Mouse (Mus musculus) kidney, embryonic 15.5 days (tissue): ENCODE measurements around the gene Rnase1. TPM values are rescaled to one million over a fixed set of nuclear protein-coding genes. Genes with fewer than 3 reads are reported as not detected.
"Not testable (repeated sequence)": the region's sequence is repeated elsewhere in the genome, so short reads cannot be mapped to it uniquely, and the experiment has no call there.

Experiments used
- ATAC-seq: fragments of 200-750 bp; cut with Nextera tagmentation; replicated peaks from 2 replicates; pipeline ENCODE4 v1.8.0; 2017; ENCODE audit warnings: moderate TSS enrichment; ENCODE audit not compliant: low FRiP score
- H3K27ac ChIP-seq: fragments of 300-500 bp; sonication (generic); 2 replicates; pipeline ENCODE4 v1.5.1; 2015; ENCODE audit warnings: mild to moderate bottlenecking, inconsistent platforms
- H3K27me3 ChIP-seq: fragments of 300-500 bp; sonication (generic); 2 replicates; pipeline ENCODE4 v1.6.1; 2015; ENCODE audit warnings: inconsistent platforms
- H3K36me3 ChIP-seq: fragments of 300-500 bp; sonication (generic); 2 replicates; pipeline ENCODE4 v1.6.1; 2015; ENCODE audit warnings: inconsistent platforms
- H3K4me1 ChIP-seq: fragments of 300-500 bp; sonication (generic); 2 replicates; pipeline ENCODE4 v1.6.1; 2015; ENCODE audit warnings: inconsistent platforms
- H3K4me2 ChIP-seq: fragments of 300-500 bp; sonication (generic); 2 replicates; pipeline ENCODE4 v1.6.1; 2015; ENCODE audit warnings: moderate library complexity, mild to moderate bottlenecking, inconsistent platforms
- H3K4me3 ChIP-seq: fragments of 300-500 bp; sonication (generic); replicated peaks from 2 replicates; pipeline ENCODE4 v1.5.1; 2015; ENCODE audit warnings: mild to moderate bottlenecking, inconsistent platforms
- H3K9ac ChIP-seq: fragments of 300-500 bp; sonication (generic); 2 replicates; pipeline ENCODE4 v1.6.1; 2015; ENCODE audit warnings: mild to moderate bottlenecking, inconsistent platforms
- H3K9me3 ChIP-seq: fragments of 300-500 bp; sonication (generic); replicated peaks from 2 replicates; pipeline ENCODE4 v1.6.1; 2016; ENCODE audit warnings: inconsistent platforms
- WGBS: fragments of 180-500 bp; shearing (Covaris S2); methylation state at CpG from one replicate; pipeline ENCODE4 v1.1.7; 2015; ENCODE audit warnings: mixed read lengths; 5-methylcytosine and 5-hydroxymethylcytosine counted together
- polyA plus RNA-seq: library from polyadenylated mRNA; unstranded; fragments of >200 nt; fragmentation: Nextera tagmentation; extraction: Ambion mirVana; gene quantifications from 2 replicates; pipeline ENCODE4 v1.2.1, GENCODE M21; 2015

Gene Rnase1
- 0.17 and 1.00 TPM in 2 replicates for polyA plus RNA-seq

DNA sequence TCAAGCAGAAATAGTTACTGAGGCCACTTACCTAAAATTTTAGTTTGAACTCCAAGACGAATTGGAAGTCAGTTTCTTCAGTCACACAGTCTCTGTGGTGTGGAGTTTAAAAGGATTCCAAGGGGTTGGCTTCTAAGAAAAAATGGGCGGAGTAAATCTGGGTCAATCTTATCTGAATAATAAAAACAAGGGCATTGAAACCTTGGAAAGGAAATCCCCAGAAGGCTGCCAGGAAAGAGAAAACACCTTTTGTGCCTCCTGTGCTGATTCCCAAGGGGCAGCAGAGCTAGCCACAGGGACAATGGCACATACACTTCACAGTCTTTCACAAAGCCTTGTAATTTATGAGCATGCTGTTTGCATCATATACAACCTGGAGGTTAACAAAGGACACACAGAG lies at the start of gene Rnase1:
Gene Rnase1, minus strand, starts transcription at position 101 of the 400 bp plus-strand sequence.
- Histone ChIP-seq H3K27ac (no peak within 1 kb of the TSS), H3K4me3 (no peak within 1 kb of the TSS), H3K9ac (no peak within 1 kb of the TSS), H3K4me1 (no peaks in the 10 kb centered on the region), H3K36me3 (no peaks in the 10 kb centered on the region), H3K4me2 (no peak within 1 kb of the TSS), H3K9me3 (no peaks in the 10 kb centered on the region), H3K27me3 (no peaks in the 10 kb centered on the region)
- 76% methylated on average over 2 of the region's 2 CpGs for WGBS
- ATAC-seq, result no peak

DNA sequence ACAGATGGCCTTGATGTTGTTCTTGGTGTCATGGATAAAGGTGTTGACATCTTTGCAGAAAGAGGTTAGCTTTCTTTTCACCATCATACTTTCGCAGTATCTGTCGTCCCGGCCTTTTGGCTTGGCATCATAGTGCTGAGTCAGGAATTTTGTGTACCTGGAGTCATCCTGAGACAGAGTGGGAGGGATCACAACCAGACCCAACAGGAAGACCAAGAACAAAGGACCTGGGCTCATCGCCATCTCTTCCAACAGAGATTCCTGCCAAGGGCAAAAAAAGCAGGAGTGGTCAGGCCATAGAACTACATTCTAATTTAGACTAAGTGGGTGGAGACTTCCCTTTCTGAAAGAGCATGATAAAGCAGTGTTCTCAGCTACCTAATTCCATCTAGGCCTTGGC lies 49.1 kb upstream of the Rnase1 start:
- Histone ChIP-seq H3K9ac (no peak overlapping the region), H3K27me3 (no peaks in the 10 kb centered on the region), H3K4me1 (no peaks in the 10 kb centered on the region), H3K4me2 (no peak overlapping the region), H3K36me3 (no peaks in the 10 kb centered on the region), H3K4me3 (no peak overlapping the region), H3K9me3 (no peaks in the 10 kb centered on the region), H3K27ac (no peak overlapping the region)
- ATAC-seq, result no peak
- WGBS, result 87% methylated on average over 4 of the region's 4 CpGs

- not testable (repeated sequence) for H3K4me2 ChIP-seq, H3K27ac ChIP-seq, H3K4me3 ChIP-seq, H3K9ac ChIP-seq, H3K36me3 ChIP-seq, H3K4me1 ChIP-seq, ATAC-seq, H3K9me3 ChIP-seq, H3K27me3 ChIP-seq
- 86% methylated on average over 2 of the region's 2 CpGs for WGBS
Observed at GRCm38 (mm10) chr14:51181051-51181450, 34.5 kb upstream of the Rnase1 start.

- Histone ChIP-seq H3K9me3 (no peaks in the 10 kb centered on the region), H3K36me3 (no peaks in the 10 kb centered on the region), H3K4me3 (no peak overlapping the region), H3K9ac (no peak overlapping the region), H3K27ac (0 out of 2 replicates have a peak overlapping the region, but pooled peaks have one; percentile 9), H3K4me1 (peaks cover 8% of the 10 kb centered on the region; the same call in 1 of the 2 replicates), H3K4me2 (no peak overlapping the region), H3K27me3 (no peaks in the 10 kb centered on the region)
- 50% methylated on average over 4 of the region's 4 CpGs for WGBS
- peak; percentile 80 for ATAC-seq
Observed at GRCm38 (mm10) chr14:51173843-51174242, 27.3 kb upstream of the Rnase1 start.

DNA sequence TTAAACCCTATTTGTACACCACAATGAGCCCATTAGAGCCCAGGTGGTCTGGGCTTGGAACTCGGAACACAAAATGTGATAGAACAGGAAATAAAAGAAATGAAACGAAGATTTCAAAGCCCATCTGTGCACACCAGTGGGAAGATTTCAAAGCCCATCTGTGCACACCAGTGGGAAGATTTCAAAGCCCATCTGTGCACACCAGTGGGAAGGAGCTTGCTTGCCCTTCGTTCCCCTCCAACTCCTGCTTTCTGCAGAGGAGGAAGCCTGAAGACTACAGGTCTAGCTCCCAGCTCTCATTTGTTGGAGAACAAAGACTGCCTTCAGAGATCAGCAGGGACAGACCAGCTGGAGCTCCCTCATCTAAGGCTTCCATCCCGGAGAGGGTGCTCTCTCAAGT lies 26.4 kb upstream of the Rnase1 start:
- not testable (repeated sequence) for H3K27me3 ChIP-seq, H3K9me3 ChIP-seq, H3K4me2 ChIP-seq, H3K4me3 ChIP-seq, H3K27ac ChIP-seq, H3K9ac ChIP-seq, H3K4me1 ChIP-seq, H3K36me3 ChIP-seq
- ATAC-seq, result 0 out of 2 replicates have a peak, but pooled peaks have one; percentile 3
- WGBS, result 58% methylated on average over 4 of the region's 4 CpGs

DNA sequence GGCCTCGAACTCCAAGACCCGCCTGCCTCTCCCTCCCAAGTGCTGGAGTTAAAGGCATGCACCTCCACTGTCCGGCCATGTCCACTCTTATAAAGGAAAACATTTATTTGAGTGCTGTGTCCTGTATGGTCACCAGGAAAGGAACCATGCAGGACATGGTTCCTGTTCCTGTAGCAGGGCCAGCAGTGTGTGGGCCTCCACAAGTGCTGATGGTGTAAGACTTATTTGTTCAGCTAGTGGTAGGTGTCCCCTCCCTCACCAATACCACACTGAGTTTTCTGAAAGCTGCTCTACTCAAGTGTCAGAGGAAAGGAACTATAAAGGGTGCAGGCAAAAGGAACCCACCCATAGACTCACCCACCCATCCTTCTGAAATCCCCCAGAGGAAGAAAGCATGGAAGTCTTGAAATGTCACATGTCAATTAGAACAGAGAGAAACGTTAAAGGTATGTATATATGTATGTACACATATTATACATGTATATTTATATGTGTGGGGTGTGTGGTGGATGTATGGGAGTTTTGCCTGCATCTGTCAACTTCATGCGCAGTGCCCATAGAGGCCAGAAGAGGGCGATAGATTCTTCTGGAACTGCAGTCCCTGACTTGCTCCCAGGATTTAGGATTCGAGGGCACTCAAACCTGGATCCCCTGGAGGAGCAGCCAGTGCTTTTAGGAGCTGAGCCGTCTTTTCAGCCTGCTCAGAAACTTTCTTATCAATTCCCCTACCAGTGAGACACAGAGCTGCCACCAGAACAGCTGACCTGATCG lies 25.7 kb upstream of the Rnase1 start:
- not testable (repeated sequence) for H3K9me3 ChIP-seq, H3K36me3 ChIP-seq, H3K27ac ChIP-seq, H3K27me3 ChIP-seq, H3K4me1 ChIP-seq, H3K4me3 ChIP-seq, H3K4me2 ChIP-seq, H3K9ac ChIP-seq
- 38% methylated on average over 9 of the region's 9 CpGs for WGBS
- 0 out of 2 replicates have a peak, but pooled peaks have one; percentile 22 for ATAC-seq

- no peak for ATAC-seq
- Histone ChIP-seq H3K27ac (no peak overlapping the region), H3K4me3 (no peak overlapping the region), H3K9ac (no peak overlapping the region), H3K27me3 (no peaks in the 10 kb centered on the region), H3K4me2 (no peak overlapping the region), H3K36me3 (no peaks in the 10 kb centered on the region), H3K4me1 (no peaks in the 10 kb centered on the region), H3K9me3 (no peaks in the 10 kb centered on the region)
Observed at GRCm38 (mm10) chr14:51166068-51166467, 19.5 kb upstream of the Rnase1 start.

- H3K9ac ChIP-seq, result no peak overlapping the region
- H3K9me3 ChIP-seq, result no peaks in the 10 kb centered on the region
- WGBS, result 90% methylated on average over 1 of the region's 1 CpGs
- no peaks in the 10 kb centered on the region for H3K36me3 ChIP-seq
- no peak overlapping the region for H3K4me3 ChIP-seq
- ATAC-seq, result no peak
- no peak overlapping the region for H3K4me2 ChIP-seq
- H3K27me3 ChIP-seq, result no peaks in the 10 kb centered on the region
- H3K4me1 ChIP-seq, result no peaks in the 10 kb centered on the region
- no peak overlapping the region for H3K27ac ChIP-seq
Observed at GRCm38 (mm10) chr14:51165435-51165834, 18.9 kb upstream of the Rnase1 start.

DNA sequence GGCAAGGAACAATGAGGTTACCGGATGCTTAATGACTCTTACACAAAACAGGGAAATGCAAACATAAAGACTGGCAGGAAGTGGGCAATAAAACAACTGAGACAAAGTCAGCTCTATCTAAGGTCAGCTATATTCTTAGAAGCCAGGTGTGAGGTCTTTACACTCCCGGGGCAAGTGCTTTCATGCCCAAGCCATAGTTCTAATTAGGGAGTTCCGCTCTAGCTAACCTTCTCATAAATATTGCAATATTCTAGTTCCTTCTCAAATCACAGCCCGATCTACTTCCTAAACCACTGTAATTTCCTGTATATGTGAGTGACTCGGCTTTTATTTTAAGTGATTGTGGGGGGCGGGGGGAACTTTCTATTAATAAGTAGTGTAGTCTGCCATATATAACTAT lies 16.7 kb upstream of the Rnase1 start:
- not testable (repeated sequence) for H3K27me3 ChIP-seq, H3K4me1 ChIP-seq, H3K9me3 ChIP-seq, ATAC-seq, H3K4me3 ChIP-seq, H3K9ac ChIP-seq, H3K4me2 ChIP-seq, H3K36me3 ChIP-seq, H3K27ac ChIP-seq
- WGBS, result 62% methylated on average over 6 of the region's 6 CpGs

DNA sequence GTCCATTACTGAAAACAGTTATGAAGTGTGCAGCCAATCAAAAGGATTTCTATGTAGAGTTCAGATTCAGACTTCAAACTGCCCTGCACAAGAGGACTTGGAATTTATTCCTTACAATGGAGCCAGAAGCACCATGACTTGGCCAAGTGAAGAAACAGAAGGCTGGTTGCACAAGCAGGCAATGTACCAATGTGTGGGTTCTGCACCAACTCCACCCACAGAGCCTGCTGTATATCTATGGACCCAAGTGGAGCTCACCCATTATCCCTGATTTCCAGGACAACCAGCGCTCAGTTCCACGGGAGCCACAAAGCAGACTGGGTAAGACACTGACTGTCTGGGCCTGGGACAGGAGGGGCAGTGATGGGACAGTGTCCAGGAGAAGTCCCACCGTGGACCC lies 15.4 kb upstream of the Rnase1 start, which contains the start of gene Rnase2b:
Gene Rnase2b, plus strand, starts transcription at position 285 of the 400 bp plus-strand sequence.
- not testable (repeated sequence) for H3K4me3 ChIP-seq, H3K4me2 ChIP-seq, H3K9me3 ChIP-seq, H3K36me3 ChIP-seq, ATAC-seq, H3K27ac ChIP-seq, H3K4me1 ChIP-seq, H3K9ac ChIP-seq, H3K27me3 ChIP-seq
- WGBS, result 94% methylated on average over 3 of the region's 3 CpGs

DNA sequence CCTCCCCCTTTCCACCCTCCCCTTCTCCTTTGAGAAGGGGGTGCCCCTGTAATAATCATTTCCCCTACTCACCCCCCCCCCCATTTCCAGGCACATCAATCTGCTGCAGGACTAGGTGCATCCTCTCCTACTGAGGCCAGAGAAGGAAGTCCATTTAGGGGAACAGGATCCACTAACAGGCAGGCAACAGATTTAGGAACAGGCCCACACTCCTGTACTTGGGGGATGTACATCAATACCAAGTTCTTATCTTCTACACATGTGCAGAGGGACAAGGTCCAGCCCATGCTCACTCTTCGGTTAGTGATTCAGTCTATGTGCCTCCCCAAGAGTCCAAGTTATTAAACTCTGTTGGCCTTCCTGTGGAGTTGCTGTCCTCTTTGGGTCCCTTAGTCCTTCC lies 10.5 kb upstream of the Rnase1 start:
- 0 out of 2 replicates have a peak, but pooled peaks cover 10% of the 10 kb centered on the region for H3K4me1 ChIP-seq
- H3K27ac ChIP-seq, result no peak overlapping the region
- no peak for ATAC-seq
- no peaks in the 10 kb centered on the region for H3K27me3 ChIP-seq
- no peaks in the 10 kb centered on the region for H3K9me3 ChIP-seq
- no peak overlapping the region for H3K4me3 ChIP-seq
- WGBS, result 96% methylated on average over 1 of the region's 1 CpGs
- no peak overlapping the region for H3K9ac ChIP-seq
- no peaks in the 10 kb centered on the region for H3K36me3 ChIP-seq
- H3K4me2 ChIP-seq, result no peak overlapping the region

- H3K36me3 ChIP-seq, result no peaks in the 10 kb centered on the region
- H3K9me3 ChIP-seq, result no peaks in the 10 kb centered on the region
- no peaks in the 10 kb centered on the region for H3K27me3 ChIP-seq
- 0 out of 2 replicates have a peak, but pooled peaks have one; percentile 29 for ATAC-seq
- 10% methylated on average over 4 of the region's 4 CpGs for WGBS
- H3K4me3 ChIP-seq, result no peak overlapping the region
- H3K27ac ChIP-seq, result no peak overlapping the region
- H3K4me1 ChIP-seq, result 0 out of 2 replicates have a peak, but pooled peaks cover 10% of the 10 kb centered on the region
- no peak overlapping the region for H3K9ac ChIP-seq
- no peak overlapping the region for H3K4me2 ChIP-seq
Observed at GRCm38 (mm10) chr14:51156736-51157068, 10.1 kb upstream of the Rnase1 start.
